ENCODE assay signal across 7 mouse cellular contexts in the genomic region with DNA sequence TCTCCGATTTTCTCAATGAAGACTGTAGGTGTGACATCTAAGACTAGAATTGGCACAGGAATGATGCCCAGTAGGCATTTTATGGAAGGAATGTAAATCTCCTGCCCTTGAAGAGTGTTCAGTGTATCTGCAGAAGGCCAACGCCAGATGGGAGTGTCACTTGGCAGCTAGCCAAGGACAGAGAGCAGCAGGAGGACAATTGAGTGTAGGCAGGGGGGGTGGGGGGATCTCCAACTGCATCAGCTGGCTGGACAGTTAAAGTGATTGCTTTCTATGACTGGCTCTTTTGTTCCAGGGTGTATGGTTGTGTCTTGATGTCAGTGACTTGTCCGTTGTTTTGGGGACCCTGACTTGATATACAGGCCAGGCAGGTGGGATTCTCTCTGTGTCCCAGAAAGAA.
DNase-seq lines count a peak whose midpoint lies in the region; ATAC-seq and TF ChIP-seq lines count a peak whose summit lies in the region.

No protein-coding gene starts in this region.

- H3K4me2 ChIP-seq in liver, postnatal 0 days (ENCODE audit: low read depth, low read length): no peak overlapping the region
- no peak overlapping the region for H3K4me2 ChIP-seq in liver, embryonic 12.5 days

- no peak overlapping the region for H3K27ac ChIP-seq in liver, postnatal 0 days (ENCODE audit: low read depth)
- no peak overlapping the region for H3K27ac ChIP-seq in liver, embryonic 12.5 days
- H3K27ac ChIP-seq in embryonic facial prominence, embryonic 10.5 days (replicated peaks): no peak overlapping the region

- no peaks in the 10 kb centered on the region for H3K9me3 ChIP-seq in liver, postnatal 0 days (ENCODE audit: low read length)
- no peaks in the 10 kb centered on the region for H3K9me3 ChIP-seq in liver, embryonic 12.5 days (replicated peaks)
- no peaks in the 10 kb centered on the region for H3K9me3 ChIP-seq in embryonic facial prominence, embryonic 10.5 days

- H3K4me1 ChIP-seq in liver, postnatal 0 days (ENCODE audit: insufficient read depth): no peaks in the 10 kb centered on the region
- no peaks in the 10 kb centered on the region for H3K4me1 ChIP-seq in liver, embryonic 12.5 days
- H3K4me1 ChIP-seq in embryonic facial prominence, embryonic 10.5 days: no peaks in the 10 kb centered on the region

- no peak for ATAC-seq in liver, postnatal 0 days
- ATAC-seq in liver, embryonic 12.5 days: no peak

- no peaks in the 10 kb centered on the region for H3K27me3 ChIP-seq in liver, postnatal 0 days (ENCODE audit: insufficient read depth, low read length)
- H3K27me3 ChIP-seq in liver, embryonic 12.5 days (replicated peaks): no peaks in the 10 kb centered on the region
- no peaks in the 10 kb centered on the region for H3K27me3 ChIP-seq in embryonic facial prominence, embryonic 10.5 days (replicated peaks; ENCODE audit: low read depth, poor library complexity, severe bottlenecking)

- TF ChIP-seq CTCF in liver, postnatal 0 days (IDR thresholded peaks at IDR 0.05; ENCODE audit: low read depth): no peak

- no peak overlapping the region for H3K9ac ChIP-seq in liver, postnatal 0 days (replicated peaks)
- no peak overlapping the region for H3K9ac ChIP-seq in liver, embryonic 12.5 days

- 54% methylated on average over 3 of the region's 3 CpGs for WGBS in liver, postnatal 0 days (ENCODE audit: insufficient replicate concordance)
- WGBS in liver, embryonic 12.5 days (ENCODE audit: insufficient replicate concordance): 40% methylated on average over 3 of the region's 3 CpGs
- 62% methylated on average over 3 of the region's 3 CpGs for WGBS in embryonic facial prominence, embryonic 10.5 days

- no peak overlapping the region for H3K4me3 ChIP-seq in liver, postnatal 0 days (ENCODE audit: low read depth, low read length)
- H3K4me3 ChIP-seq in liver, embryonic 12.5 days: no peak overlapping the region
- H3K4me3 ChIP-seq in embryonic facial prominence, embryonic 10.5 days: no peak overlapping the region

- no peak for TF ChIP-seq EP300 in liver, postnatal 0 days (IDR thresholded peaks at IDR 0.05; ENCODE audit: low read depth)

- no peaks in the 10 kb centered on the region for H3K36me3 ChIP-seq in liver, postnatal 0 days (replicated peaks; ENCODE audit: insufficient read depth, low read length)
- no peaks in the 10 kb centered on the region for H3K36me3 ChIP-seq in liver, embryonic 12.5 days
- H3K36me3 ChIP-seq in embryonic facial prominence, embryonic 10.5 days (replicated peaks): no peaks in the 10 kb centered on the region

- DNase-seq in liver, postnatal 0 days: peak; percentile 15
- DNase-seq in adrenal gland, postnatal 4 days (ENCODE audit: low spot score in 2 of 2): peak; percentile 3 to 15
- peak; percentile 21 for DNase-seq in embryonic facial prominence, embryonic 10.5 days (ENCODE audit: low spot score)
- DNase-seq in mesoderm, embryonic 11.5 days (ENCODE audit: low read depth, low spot score): peak; percentile 87
- no peak for DNase-seq in thymus, postnatal 25 days
- no peak for DNase-seq in kidney, adult 11 months

Comparison
In these comparisons a context has a peak if more than half of its experiments do, and no peak if none do; other contexts are left out.
1. DNase-seq: peak in liver, postnatal 0 days (single experiment), adrenal gland, postnatal 4 days (2 of 2), embryonic facial prominence, embryonic 10.5 days (single experiment) and mesoderm, embryonic 11.5 days (single experiment); none in thymus, postnatal 25 days (single experiment) and kidney, adult 11 months (single experiment).